Mouse (Mus musculus) limb, embryonic 15.5 days (tissue): Measurements from ENCODE around the gene Tmem207. TPM values are rescaled to one million over a fixed set of nuclear protein-coding genes. Genes with fewer than 3 reads are reported as not detected.
"Not testable (repeated sequence)": the region's sequence is repeated elsewhere in the genome, so short reads cannot be mapped to it uniquely, and the experiment has no call there.

Source experiments
- ATAC-seq: fragments of 200-750 bp; cut with Nextera tagmentation; 2 replicates; pipeline ENCODE4 v1.8.0; 2017; ENCODE audit warnings: low read depth, moderate TSS enrichment; ENCODE audit not compliant: insufficient number of reproducible peaks, low FRiP score, low TSS enrichment
- H3K27ac ChIP-seq: fragments of 300-500 bp; sonication (generic); 2 replicates; pipeline ENCODE4 v1.5.1; 2015; ENCODE audit warnings: moderate library complexity, mild to moderate bottlenecking, inconsistent platforms
- H3K27me3 ChIP-seq: fragments of 300-500 bp; sonication (generic); 2 replicates; pipeline ENCODE4 v1.6.1; 2015; ENCODE audit warnings: inconsistent platforms
- H3K36me3 ChIP-seq: fragments of 300-500 bp; sonication (generic); 2 replicates; pipeline ENCODE4 v1.6.1; 2015; ENCODE audit warnings: inconsistent platforms
- H3K4me1 ChIP-seq: fragments of 300-500 bp; sonication (generic); 2 replicates; pipeline ENCODE4 v1.6.1; 2015; ENCODE audit warnings: inconsistent platforms
- H3K4me2 ChIP-seq: fragments of 300-500 bp; sonication (generic); 2 replicates; pipeline ENCODE4 v1.6.1; 2015; ENCODE audit warnings: mild to moderate bottlenecking, inconsistent platforms
- H3K4me3 ChIP-seq: fragments of 300-500 bp; sonication (generic); 2 replicates; pipeline ENCODE4 v1.5.1; 2015; ENCODE audit warnings: mild to moderate bottlenecking, inconsistent platforms
- H3K9ac ChIP-seq: fragments of 300-500 bp; sonication (generic); 2 replicates; pipeline ENCODE4 v1.6.1; 2015; ENCODE audit warnings: inconsistent platforms
- H3K9me3 ChIP-seq: fragments of 300-500 bp; sonication (generic); 2 replicates; pipeline ENCODE4 v1.6.1; 2016; ENCODE audit warnings: inconsistent platforms
- WGBS: fragments of 180-500 bp; shearing (Covaris S2); methylation state at CpG from one replicate; pipeline ENCODE4 v1.1.7; 2015; 5-methylcytosine and 5-hydroxymethylcytosine counted together
- polyA plus RNA-seq: library from polyadenylated mRNA; unstranded; fragments of >200 nt; fragmentation: Nextera tagmentation; extraction: Ambion mirVana; gene quantifications from 2 replicates; pipeline ENCODE4 v1.2.1, GENCODE M21; 2015

The Tmem207 gene
- polyA plus RNA-seq, 1 experiment from 2014 or later = not detected

- ATAC-seq = no peak
- Histone ChIP-seq H3K36me3 (no peaks in the 10 kb centered on the region), H3K9ac (no peak overlapping the region), H3K27ac (no peak overlapping the region), H3K9me3 (no peaks in the 10 kb centered on the region), H3K27me3 (no peaks in the 10 kb centered on the region), H3K4me1 (no peaks in the 10 kb centered on the region), H3K4me2 (no peak overlapping the region), H3K4me3 (no peak overlapping the region)
- 63% methylated on average over 10 of the region's 10 CpGs for WGBS
These were observed 1.5 kb upstream of the Tmem207 start for GRCm38 (mm10) chr16:26527931-26528666.

- no peaks in the 10 kb centered on the region for H3K9me3 ChIP-seq
- no peaks in the 10 kb centered on the region for H3K4me1 ChIP-seq
- no peak overlapping the region for H3K27ac ChIP-seq
- no peaks in the 10 kb centered on the region for H3K36me3 ChIP-seq
- no peaks in the 10 kb centered on the region for H3K27me3 ChIP-seq
- no peak for ATAC-seq
- H3K4me3 ChIP-seq = no peak overlapping the region
- H3K9ac ChIP-seq = no peak overlapping the region
- no peak overlapping the region for H3K4me2 ChIP-seq
- WGBS = 81% methylated on average over 5 of the region's 5 CpGs
These were observed 737 bp downstream of the Tmem207 start for GRCm38 (mm10) chr16:26525832-26526231.

GRCm38 (mm10) chr16:26519596-26519995 is 7.0 kb downstream of the Tmem207 start:
- Histone ChIP-seq H3K9ac (no peak overlapping the region), H3K4me1 (no peaks in the 10 kb centered on the region), H3K4me3 (no peak overlapping the region), H3K27ac (no peak overlapping the region), H3K4me2 (no peak overlapping the region), H3K36me3 (no peaks in the 10 kb centered on the region), H3K9me3 (no peaks in the 10 kb centered on the region), H3K27me3 (no peaks in the 10 kb centered on the region)
- 53% methylated on average over 2 of the region's 2 CpGs for WGBS
- ATAC-seq = no peak

GRCm38 (mm10) chr16:26504961-26505360 is 21.6 kb downstream of the Tmem207 start:
- H3K4me1 ChIP-seq = no peaks in the 10 kb centered on the region
- no peak overlapping the region for H3K4me2 ChIP-seq
- no peak overlapping the region for H3K9ac ChIP-seq
- H3K27ac ChIP-seq = no peak overlapping the region
- H3K27me3 ChIP-seq = no peaks in the 10 kb centered on the region
- ATAC-seq = no peak
- no peaks in the 10 kb centered on the region for H3K36me3 ChIP-seq
- WGBS = 71% methylated on average over 4 of the region's 4 CpGs
- H3K9me3 ChIP-seq = no peaks in the 10 kb centered on the region
- no peak overlapping the region for H3K4me3 ChIP-seq

GRCm38 (mm10) chr16:26500738-26501137 is 25.8 kb downstream of the Tmem207 start:
- H3K4me1 ChIP-seq = no peaks in the 10 kb centered on the region
- no peak overlapping the region for H3K27ac ChIP-seq
- no peaks in the 10 kb centered on the region for H3K9me3 ChIP-seq
- no peak overlapping the region for H3K9ac ChIP-seq
- no peaks in the 10 kb centered on the region for H3K27me3 ChIP-seq
- no peak overlapping the region for H3K4me3 ChIP-seq
- H3K4me2 ChIP-seq = no peak overlapping the region
- WGBS = 69% methylated on average over 3 of the region's 3 CpGs
- ATAC-seq = no peak
- no peaks in the 10 kb centered on the region for H3K36me3 ChIP-seq

- not testable (repeated sequence) for H3K4me2 ChIP-seq, H3K27me3 ChIP-seq, H3K4me1 ChIP-seq, H3K36me3 ChIP-seq, H3K9ac ChIP-seq, H3K4me3 ChIP-seq, H3K9me3 ChIP-seq, H3K27ac ChIP-seq, ATAC-seq
- WGBS = 85% methylated on average over 3 of the region's 3 CpGs
These were observed 26.9 kb downstream of the Tmem207 start for GRCm38 (mm10) chr16:26499705-26500104.

- Histone ChIP-seq H3K36me3 (no peaks in the 10 kb centered on the region), H3K4me3 (no peak overlapping the region)
- WGBS = 14% methylated on average over 2 of the region's 2 CpGs
These were observed 30.8 kb downstream of the Tmem207 start for GRCm38 (mm10) chr16:26495721-26496120.

GRCm38 (mm10) chr16:26471254-26471653 is 55.3 kb downstream of the Tmem207 start:
- Histone ChIP-seq H3K4me3 (no peak overlapping the region), H3K4me1 (no peaks in the 10 kb centered on the region), H3K27me3 (no peaks in the 10 kb centered on the region), H3K9me3 (no peaks in the 10 kb centered on the region), H3K27ac (no peak overlapping the region), H3K9ac (no peak overlapping the region), H3K36me3 (no peaks in the 10 kb centered on the region), H3K4me2 (no peak overlapping the region)
- ATAC-seq = no peak
- WGBS = 29% methylated on average over 4 of the region's 4 CpGs

More at GRCm38 (mm10) chr16:26495721-26496120, 30.8 kb downstream of the Tmem207 start:
- Histone ChIP-seq H3K4me1 (no peaks in the 10 kb centered on the region), H3K9me3 (no peaks in the 10 kb centered on the region), H3K27ac (no peak overlapping the region), H3K4me2 (no peak overlapping the region), H3K9ac (no peak overlapping the region), H3K27me3 (no peaks in the 10 kb centered on the region)
- ATAC-seq = no peak

GRCm38 (mm10) chr16:26466535-26466934 is 60.0 kb downstream of the Tmem207 start:
- Histone ChIP-seq H3K36me3 (no peaks in the 10 kb centered on the region), H3K4me2 (no peak overlapping the region), H3K27me3 (no peaks in the 10 kb centered on the region), H3K9me3 (no peaks in the 10 kb centered on the region), H3K9ac (no peak overlapping the region), H3K4me1 (no peaks in the 10 kb centered on the region), H3K4me3 (no peak overlapping the region), H3K27ac (no peak overlapping the region)
- no peak for ATAC-seq
- WGBS = 92% methylated on average over 4 of the region's 4 CpGs

- no peaks in the 10 kb centered on the region for H3K36me3 ChIP-seq
- 58% methylated on average over 7 of the region's 7 CpGs for WGBS
- no peak within 1 kb of the TSS for H3K9ac ChIP-seq
- no peak within 1 kb of the TSS for H3K27ac ChIP-seq
- no peak within 1 kb of the TSS for H3K4me3 ChIP-seq
- no peaks in the 10 kb centered on the region for H3K9me3 ChIP-seq
- H3K4me2 ChIP-seq = no peak within 1 kb of the TSS
- ATAC-seq = no peak
- no peaks in the 10 kb centered on the region for H3K4me1 ChIP-seq
- no peaks in the 10 kb centered on the region for H3K27me3 ChIP-seq
These were observed 63.7 kb downstream of the Tmem207 start, which contains the start of gene Cldn16 for GRCm38 (mm10) chr16:26462835-26463234. Cldn16 (plus strand) TSS chr16:26463135.

GRCm38 (mm10) chr16:26456182-26456581 is 70.4 kb downstream of the Tmem207 start:
- H3K9ac ChIP-seq = no peak overlapping the region
- no peaks in the 10 kb centered on the region for H3K27me3 ChIP-seq
- WGBS = 80% methylated on average over 2 of the region's 2 CpGs
- no peak overlapping the region for H3K27ac ChIP-seq
- no peaks in the 10 kb centered on the region for H3K4me1 ChIP-seq
- no peaks in the 10 kb centered on the region for H3K36me3 ChIP-seq
- ATAC-seq = no peak
- no peak overlapping the region for H3K4me3 ChIP-seq
- no peaks in the 10 kb centered on the region for H3K9me3 ChIP-seq
- H3K4me2 ChIP-seq = no peak overlapping the region

GRCm38 (mm10) chr16:26454163-26454562 is 72.4 kb downstream of the Tmem207 start:
- WGBS = 49% methylated on average over 3 of the region's 3 CpGs
- Histone ChIP-seq H3K36me3 (no peaks in the 10 kb centered on the region), H3K4me2 (no peak overlapping the region), H3K4me3 (no peak overlapping the region), H3K27me3 (no peaks in the 10 kb centered on the region), H3K9ac (no peak overlapping the region), H3K27ac (no peak overlapping the region), H3K4me1 (no peaks in the 10 kb centered on the region), H3K9me3 (no peaks in the 10 kb centered on the region)
- no peak for ATAC-seq
